Mouse (Mus musculus) adrenal gland, postnatal 10 days (tissue): ENCODE measurements around the gene Nsun5. TPM values are rescaled to one million over a fixed set of nuclear protein-coding genes. Genes with fewer than 3 reads are reported as not detected.

Source experiments
- DNase-seq: peaks from one replicate; pipeline ENCODE4 v3.0.0; 2021; ENCODE audit warnings: mixed read lengths
- microRNA-seq: library from miRNA; unstranded; fragments of <30 nt; microRNA quantifications from one replicate; pipeline ENCODE4 v1.2.0, GENCODE M21; 2021
- total RNA-seq, 2 experiments: library from RNA; stranded (reverse); gene quantifications; 2 replicates each; pipeline ENCODE4 v1.2.3; 2021

Nsun5 gene
- total RNA-seq, 2 experiments from 2014 or later: 17.9 to 22.6 TPM

DNA sequence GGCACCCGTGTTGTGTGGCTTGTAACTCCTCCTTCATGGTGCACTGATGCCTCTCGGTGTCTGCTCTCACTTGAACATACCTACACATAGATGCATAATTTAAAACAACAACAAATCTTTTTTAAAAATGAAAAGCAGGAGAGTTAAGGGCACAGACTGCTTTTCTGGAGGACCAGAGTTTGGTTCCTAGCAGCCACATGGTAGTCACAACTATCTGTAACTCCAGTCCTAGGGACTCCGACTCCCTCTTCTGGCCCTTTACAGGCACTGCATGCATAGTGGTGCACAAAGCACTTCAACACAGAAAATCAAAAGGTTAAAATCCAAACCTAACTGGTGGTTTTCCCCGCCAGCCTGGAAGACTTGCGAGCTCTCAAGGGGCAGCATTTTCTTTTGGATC lies 3.8 kb downstream of the Nsun5 start:
- DNase-seq: no peak

DNA sequence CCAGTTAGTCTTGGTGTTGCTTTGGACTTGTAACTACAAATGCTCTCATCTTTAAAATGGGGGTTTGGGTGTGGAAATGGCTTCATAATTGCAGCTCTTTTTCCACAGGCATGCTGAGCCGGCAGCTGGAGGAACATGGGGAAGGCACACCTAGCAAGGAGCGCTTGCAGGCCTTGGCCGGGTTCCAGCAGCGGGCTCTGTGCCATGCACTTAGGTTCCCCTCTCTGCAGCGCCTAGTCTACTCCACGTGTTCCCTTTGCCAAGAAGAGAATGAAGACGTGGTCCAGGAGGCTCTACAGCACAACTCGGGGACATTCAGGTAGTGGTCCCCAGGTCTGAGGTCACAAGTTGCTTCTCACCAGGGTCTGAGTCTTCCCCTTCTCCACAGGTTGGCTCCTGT lies 5.4 kb downstream of the Nsun5 start:
- DNase-seq: peak; percentile 79

DNA sequence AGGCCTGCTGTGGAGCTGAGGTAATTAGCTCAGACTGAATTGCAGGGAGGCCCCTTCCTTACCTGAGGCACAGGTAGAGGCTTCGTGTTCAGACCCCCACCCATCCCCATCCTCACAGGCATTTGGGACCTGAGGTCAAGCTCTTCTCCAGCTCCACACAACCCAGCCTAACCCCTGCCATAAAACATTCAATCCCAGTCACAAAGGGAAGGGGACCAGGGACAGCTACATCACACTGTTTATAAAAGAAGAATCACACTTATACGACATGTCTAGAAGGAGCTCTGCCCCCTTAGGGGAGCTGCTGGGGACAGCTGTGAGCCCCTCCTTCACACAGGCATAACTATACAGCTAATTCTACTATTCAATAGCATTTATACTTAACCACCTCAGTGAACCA lies 6.6 kb downstream of the Nsun5 start:
- no peak for DNase-seq

DNA sequence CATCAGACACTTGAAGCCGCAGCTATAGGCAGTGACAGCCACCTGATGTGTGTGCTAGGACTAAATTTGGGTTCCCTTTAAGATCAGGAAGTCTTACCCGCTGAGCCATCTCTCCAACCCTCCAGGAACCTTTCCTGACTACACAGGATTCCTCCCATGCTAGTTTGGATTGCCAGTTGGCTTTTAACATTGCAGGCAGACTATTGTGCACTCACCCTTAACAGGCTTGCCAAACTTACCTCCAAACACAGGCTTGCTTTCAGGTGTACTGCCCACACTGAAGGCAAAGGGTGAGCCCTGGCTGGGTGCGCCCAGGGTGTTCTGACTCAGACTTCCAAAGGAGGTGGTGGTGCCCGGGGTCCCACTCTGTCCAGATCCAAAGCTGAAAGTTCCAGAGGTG lies 10.9 kb downstream of the Nsun5 start:
- DNase-seq: no peak

DNA sequence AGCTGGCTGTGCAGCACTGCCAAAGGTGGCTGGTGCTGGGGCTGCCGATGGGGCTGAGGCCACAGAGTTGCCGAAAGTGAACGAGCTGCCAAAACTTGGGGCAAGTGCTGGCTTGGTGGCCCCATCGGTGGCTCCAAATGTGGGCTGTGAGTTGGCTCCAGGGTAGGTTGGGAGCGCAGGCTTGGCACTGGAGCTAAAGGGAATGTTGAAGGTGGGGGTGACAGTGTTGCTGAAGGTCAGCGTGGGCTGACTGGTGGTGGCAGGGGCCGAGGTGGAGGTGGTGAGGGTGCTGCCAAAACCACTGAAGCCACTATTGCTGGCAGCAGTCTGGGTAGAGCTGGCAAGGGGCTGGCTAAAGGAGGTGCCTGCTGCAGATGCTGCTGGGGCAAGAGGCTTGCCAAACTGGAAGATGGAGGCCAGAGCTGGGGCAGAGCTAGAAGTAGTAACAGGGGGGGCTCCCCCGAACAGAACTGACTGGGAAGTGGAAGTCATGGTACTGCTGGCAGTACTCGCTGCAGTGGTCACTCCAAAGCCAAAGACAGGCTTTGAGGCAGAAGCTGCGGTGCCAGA lies 11.7 kb downstream of the Nsun5 start:
- no peak for DNase-seq

DNA sequence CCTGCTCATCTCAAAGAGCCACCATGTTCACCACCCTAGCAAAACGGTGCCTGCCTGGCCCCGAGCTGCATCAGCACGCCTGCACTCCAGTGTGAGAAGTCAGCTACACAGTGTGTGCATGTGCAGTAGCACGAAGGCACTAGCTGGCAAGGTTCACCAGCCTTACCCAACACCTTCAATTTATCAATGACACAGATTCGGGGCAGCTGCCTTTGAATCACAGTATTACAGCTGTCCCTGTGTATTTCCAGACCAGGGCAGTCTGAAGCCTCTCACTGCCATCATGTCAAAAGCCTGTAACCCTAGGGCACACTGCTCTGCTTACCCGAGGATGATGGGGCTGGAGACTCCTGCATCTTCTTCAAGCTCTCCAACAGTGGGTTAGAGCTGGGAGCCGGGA lies 13.0 kb downstream of the Nsun5 start:
- no peak for DNase-seq

DNA sequence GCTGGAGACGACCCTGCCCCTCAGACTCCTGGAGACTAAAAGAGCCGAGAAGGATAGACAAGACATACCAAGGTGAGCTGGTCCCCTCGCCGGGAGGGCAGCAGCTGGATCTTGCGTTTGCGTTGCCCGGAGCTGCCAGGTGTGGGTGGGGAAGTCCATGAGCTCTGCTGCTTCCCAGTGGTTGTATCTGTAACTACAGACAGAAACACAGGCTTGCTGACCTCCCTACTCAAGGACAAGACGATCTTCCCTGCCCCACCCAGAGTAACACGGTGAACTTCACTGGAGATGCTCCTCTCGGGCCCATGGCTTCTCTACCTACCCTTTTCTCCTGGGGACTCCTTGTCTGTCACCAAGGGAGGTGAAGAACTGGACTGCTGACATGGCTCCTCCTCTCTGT lies 14.0 kb downstream of the Nsun5 start:
- no peak for DNase-seq

DNA sequence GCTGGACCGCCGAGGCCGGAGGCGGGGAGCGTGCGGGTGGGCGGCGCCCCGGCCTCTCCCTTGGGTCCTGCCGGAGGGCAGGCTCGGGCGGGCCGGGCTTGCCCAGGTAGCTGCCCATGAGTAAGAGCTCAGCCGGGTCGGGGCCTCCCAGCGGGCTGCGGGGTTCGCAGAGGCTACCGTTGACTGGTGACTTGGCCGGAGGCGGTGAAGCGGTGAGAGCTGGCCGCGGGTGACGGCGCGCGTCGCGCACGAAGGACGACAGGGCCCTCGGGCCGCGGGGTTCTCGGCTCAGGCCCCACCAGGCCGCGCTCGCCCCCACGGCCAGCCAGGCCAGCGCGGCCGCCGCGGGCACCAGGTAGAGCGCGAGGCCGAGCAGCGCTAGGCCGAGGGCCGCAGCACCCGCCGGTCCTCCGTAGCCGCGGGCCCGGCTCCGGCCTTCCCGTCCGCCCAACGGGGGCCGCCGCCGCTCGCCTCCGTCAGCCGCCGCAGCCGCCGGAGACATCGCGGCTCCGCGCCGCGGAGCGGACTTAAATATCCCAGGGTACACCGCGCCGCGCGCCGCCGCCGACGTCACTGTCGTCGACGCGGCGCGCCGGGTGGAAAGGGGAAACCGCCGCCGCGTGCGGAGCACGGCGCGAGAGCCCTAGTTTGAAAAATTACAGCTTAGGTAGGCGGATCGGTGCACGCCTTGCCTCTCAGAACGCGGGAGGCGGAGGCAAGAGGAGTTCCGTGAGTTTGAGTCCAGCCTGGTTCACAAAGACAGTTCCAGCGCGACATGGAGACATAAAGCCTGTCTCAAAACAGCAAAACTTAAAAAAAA lies 24.5 kb downstream of the Nsun5 start, which contains the start of gene Pom121:
Gene Pom121, minus strand, starts transcription at position 543 of the 820 bp plus-strand sequence.
- peak; percentile 89 for DNase-seq

DNA sequence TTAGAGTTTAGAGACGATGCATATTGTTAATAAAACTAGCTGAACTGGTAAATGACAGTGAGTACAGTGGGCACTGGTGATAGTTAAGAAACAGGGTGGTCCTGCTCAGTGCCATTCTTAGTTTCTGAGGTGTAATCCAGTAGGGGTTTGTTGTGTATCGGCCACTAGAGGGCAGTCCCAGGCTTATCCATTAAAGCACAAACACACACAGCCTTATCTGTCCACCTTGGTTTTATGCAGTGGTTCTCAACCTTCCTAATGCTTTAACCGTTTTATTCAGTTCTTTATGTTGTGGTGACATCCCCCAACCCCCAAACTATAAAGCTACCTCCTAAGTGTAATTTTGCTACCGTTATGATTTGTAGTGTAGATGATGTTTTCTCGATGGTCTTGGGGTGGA lies 26.1 kb downstream of the Nsun5 start:
- DNase-seq: peak; percentile 44

DNA sequence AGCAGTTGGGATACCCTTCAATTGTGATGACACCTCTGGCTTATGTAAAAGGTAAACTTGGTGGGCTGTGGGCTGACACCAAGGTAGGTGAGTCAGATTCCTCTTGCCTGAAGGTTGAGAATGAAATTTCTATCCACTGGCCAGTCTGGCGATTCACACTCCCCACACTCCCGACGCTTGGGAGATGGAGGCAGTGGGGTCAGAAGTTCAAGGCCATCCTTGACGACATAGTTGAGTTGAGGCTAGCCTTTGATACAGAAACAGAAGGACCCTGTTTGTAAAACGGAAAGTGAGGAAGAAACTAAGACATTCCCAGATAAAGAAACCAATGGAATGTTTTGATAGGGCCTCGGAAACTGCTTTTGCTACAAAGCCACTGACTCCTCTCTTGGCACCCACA lies 29.6 kb downstream of the Nsun5 start:
- no peak for DNase-seq

DNA sequence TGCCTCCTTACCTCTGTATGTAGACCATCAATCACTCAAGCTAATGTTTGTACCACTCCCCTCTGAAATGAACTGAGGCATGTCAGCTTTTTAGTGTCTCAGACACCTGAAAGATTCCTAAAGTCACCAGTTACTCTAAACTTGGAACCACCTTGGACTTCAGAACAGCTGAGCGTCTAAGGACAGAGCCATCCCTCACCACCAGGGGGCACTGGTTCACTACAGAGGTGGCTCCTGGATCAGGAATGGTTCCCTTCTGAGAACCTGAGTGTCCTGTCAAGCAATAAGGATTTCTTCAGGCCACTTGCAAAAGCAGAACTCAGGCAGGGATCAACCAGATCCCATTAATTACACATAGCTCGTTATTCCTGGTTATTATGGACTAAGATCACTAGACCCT lies 30.5 kb downstream of the Nsun5 start:
- peak; percentile 94 for DNase-seq

DNA sequence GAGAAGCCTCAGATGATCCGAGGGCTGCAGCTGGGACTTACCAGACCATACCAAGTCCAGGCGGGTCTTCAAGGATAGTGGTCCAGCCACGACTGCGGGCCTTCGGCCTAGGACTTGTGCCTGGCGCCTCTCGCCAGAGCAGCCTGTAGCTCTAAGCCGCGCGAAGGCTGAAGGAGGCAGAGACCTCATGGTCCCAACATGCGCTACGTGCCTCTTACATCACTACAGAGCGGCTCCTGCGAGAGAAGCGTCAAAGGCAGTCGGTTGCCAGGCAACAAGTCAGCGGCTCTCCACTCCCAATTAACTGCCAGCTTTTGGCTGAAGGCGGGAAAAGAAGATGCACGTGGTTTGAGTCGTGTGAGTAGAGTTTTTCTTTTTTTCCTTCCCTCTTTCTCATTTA lies 34.9 kb downstream of the Nsun5 start:
- peak; percentile 24 for DNase-seq

DNA sequence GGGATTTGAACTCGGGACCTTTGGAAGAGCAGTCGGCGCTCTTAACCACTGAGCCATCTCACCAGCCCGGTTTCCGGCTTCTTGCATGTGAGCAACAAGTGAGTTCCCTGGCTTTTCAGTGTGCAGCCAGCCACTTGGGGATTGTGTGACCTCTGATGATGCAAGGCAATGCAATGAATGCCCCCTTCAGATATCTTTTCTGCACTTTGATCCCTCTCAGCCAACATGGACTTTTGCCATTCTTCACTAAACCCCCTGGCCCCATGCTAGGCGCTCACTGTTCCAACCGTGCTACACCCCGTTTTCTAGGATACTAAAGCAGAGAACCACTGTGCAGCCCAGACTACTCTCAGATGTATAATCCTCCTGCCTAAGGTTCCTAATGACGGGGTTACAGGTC lies 35.7 kb downstream of the Nsun5 start:
- DNase-seq: no peak

DNA sequence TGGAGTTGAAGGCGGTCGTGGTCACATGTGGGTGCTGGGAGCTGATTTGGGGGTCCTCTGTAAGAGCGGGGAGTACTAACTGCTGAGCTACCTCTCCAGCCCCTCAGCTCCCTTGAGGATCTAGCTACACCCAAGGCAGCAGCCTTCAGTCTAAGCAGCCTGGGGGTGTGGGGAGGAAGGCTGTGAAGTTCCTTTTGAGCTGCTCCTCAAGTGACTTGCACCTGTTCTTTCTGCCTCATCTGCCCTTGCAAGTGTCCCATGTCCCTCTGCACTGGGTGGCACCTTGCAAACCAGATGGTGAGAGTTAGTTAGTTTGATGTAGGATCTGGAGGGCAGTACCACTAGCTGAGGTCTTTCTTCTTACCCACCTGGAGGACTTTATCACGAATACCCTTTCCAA lies 38.4 kb downstream of the Nsun5 start:
- no peak for DNase-seq

DNA sequence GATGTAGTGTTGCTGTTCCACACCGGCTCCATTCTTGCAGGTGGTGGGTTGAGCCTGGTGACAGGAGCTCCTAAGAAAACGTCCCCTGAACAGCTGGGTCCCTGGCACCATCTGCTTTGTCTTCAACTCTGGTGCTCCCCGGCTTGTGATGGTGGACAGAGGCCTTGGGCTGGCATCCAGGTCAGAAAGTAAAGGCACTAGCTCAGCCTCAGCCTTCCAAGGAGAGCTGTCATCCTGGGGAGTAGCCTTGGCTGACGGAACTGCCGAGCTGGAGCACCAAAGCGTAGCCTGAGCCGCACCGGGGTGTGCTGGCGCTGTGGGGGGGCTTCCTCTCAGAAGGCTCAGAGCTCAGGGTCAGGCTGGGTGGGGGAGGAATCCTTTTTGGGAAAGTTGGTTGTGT lies 40.5 kb downstream of the Nsun5 start:
- peak; percentile 74 for DNase-seq

Small RNA genes within 50 kb of the gene (microRNA-seq; reads per million reads assigned to microRNA genes)
- gene Mir7033: not detected

Other genes with a start within 250 kb of the Nsun5 start
- gene Tbl2, start 220.3 kb upstream of the Nsun5 start, total RNA-seq: 10 to 100 TPM; 23.2 to 23.5 TPM
- gene Bcl7b, start 201.7 kb upstream of the Nsun5 start, total RNA-seq: 10 to 100 TPM; 41.9 to 43.3 TPM
- gene Baz1b, start 182.7 kb upstream of the Nsun5 start, total RNA-seq: 10 to 100 TPM; 60.4 to 70.1 TPM
- gene Fzd9, start 118.7 kb upstream of the Nsun5 start, total RNA-seq: 1 to 10 TPM; 2.1 to 2.7 TPM
- under 1 TPM in 1 of 2 experiments, not detected in 1; 0.27 TPM for gene Fkbp6, start 19.9 kb upstream of the Nsun5 start, total RNA-seq
- gene Trim50, start 16.7 kb upstream of the Nsun5 start, total RNA-seq: not detected
- 10 to 100 TPM; 25.9 to 26.7 TPM for gene Pom121, start 24.6 kb downstream of the Nsun5 start, total RNA-seq
- gene Hip1, start 175.2 kb downstream of the Nsun5 start, total RNA-seq: 10 to 100 TPM; 33.7 to 39.3 TPM
- gene Ccl26, start 193.6 kb downstream of the Nsun5 start, total RNA-seq: not detected
- 1 to 10 TPM; 3.6 to 4.0 TPM for gene Ccl24, start 203.1 kb downstream of the Nsun5 start, total RNA-seq